Mouse (Mus musculus): Measurements from ENCODE around the gene Olfr1412.

Gene Olfr1412

DNA sequence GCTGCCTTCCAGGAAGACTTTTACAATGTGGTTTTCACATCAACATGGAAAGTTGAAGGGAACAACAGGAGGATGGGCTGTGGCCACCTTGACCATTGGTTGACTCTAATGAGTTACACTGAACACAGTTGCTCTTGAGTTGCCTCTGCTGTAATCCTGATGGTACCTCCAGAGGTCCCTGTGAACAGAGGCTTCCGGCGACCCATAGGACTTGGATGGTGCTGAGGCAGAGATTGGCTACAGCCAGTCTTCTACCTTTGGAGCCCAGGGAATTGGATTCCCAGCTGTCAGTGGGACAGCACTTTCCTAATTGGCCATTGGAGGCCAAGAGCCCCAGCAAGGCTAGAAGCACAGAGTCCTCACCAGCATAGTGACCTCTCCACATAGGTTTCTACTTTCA, at the start of gene Olfr1412:
TSS of gene Olfr1412 (plus strand) at position 301 of the 400 bp plus-strand sequence.
- no peak for DNase-seq

DNA sequence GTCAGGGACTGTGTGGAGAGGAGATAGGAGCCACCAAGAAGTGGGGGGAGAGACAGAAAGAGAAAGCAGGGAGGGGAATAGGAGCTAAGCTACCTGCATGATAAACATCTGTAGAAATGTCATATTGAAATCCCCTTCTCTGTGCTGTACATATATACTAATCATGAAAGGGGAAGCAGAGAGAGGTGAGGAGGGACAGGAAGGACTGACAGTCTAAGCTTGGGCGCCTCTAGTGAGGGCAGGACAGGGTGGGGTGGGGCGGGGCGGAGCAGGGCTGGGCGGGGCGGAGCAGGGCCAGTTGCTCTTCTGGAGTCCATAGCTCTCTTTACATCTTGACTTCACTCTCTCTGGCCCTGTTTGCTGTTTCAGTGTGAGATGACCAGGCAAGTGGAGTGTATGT, 48.6 kb upstream of the Olfr1412 start:
- no peak for DNase-seq

DNA sequence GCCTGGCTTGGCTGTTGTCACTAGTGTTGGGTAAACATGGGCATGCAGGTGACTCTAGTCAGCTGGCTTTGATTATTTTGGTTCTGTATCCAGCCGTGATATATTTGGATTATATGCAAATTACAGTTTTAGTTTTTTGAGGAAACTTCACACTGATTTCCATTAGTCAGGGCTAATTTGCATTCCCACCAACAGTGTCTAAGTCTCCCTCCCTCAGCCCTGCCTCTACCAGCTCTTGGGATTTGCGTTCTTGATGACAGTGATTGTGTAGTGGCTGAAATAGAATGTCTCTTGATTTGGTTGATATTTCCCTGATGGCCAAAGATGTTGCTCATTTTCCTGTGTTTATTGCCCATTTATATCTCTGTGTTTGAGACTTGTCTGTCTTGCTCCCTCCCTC, 46.5 kb upstream of the Olfr1412 start:
- no peak for DNase-seq

DNA sequence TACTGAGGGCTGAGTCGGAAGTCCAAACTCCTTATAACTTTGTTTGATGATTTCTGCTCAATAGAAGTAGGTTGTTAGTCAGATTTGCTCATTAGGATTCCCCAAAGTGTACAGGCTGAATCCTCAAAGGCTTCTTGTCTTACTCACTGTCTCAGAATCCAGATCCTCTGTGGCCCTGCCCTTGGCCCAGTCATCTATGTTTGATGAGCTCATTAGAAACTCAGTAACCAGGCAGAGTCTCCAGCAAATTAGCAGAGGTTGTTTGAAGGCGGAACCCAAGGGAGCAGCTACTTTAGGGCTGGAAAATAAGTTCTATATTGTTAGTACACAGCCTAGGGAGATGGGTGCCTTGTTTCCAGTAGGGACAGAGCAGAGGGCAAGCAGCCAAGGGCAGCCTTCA, 39.6 kb upstream of the Olfr1412 start:
- no peak for DNase-seq

DNA sequence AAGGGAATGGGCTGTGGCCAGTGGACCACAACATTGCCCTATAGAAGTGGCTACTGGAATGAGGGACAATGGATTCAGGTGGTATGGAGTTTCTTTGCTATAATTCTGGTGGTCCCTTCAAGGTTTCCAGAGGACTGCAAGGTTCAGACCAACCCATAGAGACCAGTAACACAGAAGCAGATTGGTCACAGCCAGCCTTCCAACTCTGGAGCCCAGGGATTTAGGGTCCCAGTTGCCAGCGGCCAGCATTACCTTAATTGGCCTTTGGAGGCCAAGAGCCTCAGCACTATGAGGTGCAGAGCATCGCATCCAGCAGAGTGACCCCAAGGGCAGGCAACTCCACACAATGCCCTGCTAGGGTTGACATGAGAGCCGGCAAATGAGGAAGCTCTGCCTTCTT, 14.6 kb upstream of the Olfr1412 start, which contains the start of gene Olfr1413:
TSS of gene Olfr1413 (plus strand) at position 301 of the 400 bp plus-strand sequence.
- DNase-seq = no peak

DNA sequence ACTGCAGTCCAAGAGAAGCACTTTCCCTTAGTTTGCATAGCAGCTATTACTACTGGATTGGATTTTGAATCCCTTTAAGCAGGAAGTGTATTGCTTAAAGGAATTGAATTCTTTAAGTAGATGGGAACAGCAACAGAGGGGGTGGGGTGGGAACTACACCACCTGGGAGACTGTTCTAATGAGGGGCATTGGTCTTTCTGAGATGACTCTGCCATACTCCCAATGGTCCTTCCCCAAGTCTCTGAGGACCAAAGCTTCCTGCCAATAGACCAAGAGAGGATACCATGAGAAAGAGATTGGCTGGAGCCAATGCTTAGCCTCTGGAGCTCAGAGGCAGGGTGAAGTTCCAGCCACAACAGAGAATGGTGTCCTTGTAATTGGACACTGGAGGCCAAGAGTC, 8.5 kb downstream of the Olfr1412 start, which contains the start of gene Olfr1411:
TSS of gene Olfr1411 (plus strand) at position 301 of the 400 bp plus-strand sequence.
- DNase-seq = no peak

DNA sequence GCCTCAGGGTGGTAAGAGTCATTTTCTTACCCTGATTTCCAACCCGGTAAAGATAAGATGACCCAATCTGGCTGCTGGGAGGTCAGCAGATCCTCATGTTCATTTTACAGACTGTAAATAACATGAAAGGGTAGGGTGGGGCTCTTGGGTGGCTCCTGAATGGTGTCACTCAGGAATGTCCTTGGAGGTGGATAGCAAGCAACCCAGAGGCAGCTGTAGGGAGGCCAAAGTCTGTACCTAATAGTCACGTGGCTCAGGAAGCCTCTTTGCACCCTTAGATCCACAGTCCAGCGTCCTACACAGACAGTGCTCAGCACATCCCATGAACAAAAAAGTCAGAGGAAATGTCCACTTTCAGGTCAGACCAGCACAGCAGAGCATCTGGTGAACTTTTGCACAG, 10.4 kb downstream of the Olfr1412 start:
- no peak for DNase-seq

DNA sequence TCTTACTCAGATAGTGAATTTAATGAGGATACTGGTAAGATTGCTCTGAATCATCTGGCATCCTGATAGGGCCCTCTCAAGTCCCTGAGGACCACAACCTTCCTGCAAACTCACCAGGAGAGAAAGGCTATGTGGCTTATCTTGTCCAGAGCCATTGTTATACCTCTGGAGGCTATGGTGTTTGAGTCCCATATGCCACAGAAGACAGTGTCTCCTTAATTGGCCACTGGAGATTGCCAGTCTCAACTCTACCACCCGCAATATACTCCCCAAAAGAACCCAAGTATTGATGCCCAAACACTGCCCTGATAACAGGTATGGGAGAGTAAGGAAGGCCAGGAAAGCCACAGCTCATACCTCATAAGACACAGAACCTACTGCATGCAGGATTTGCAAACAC, 19.9 kb downstream of the Olfr1412 start, which contains the start of gene Olfr1410:
TSS of gene Olfr1410 (plus strand) at position 301 of the 400 bp plus-strand sequence.
- DNase-seq = no peak

DNA sequence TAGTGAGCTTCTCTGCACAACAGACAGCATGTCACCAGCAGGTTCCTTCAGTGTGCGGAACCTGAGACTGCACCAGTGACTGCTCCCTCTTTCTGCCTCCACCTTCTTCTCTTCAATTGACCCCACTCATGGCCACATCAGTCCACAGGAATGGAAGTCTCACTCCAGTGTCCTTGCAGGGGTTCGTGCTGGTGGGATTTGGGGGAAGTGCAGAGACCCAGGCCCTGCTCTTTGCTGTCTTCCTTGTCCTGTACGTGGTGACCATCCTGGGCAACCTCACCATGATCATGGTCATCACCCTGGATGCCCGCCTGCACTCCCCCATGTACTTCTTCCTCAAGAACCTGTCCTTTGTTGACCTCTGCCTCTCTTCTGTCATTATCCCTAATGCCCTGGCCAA, 22.1 kb downstream of the Olfr1412 start:
- no peak for DNase-seq

DNA sequence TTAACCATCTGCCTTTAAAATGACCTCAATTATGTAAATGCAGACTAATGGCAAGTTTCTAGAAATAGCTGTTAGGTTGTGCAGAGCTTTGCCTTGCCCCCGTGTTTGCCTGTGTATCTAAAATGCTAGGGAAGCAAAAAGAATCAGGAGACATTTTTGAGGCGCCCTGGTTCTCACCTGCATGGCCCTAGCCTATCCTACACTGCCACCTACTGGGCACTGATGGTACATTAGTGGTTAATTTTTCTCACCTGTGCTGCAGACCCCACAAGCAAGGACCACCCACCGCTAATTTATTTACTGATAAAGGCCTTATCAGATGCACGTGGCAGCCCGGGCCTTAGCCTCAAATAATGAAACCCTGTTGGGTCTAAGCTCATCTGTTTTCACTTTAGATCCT, 25.4 kb downstream of the Olfr1412 start:
- DNase-seq = peak; percentile 66

DNA sequence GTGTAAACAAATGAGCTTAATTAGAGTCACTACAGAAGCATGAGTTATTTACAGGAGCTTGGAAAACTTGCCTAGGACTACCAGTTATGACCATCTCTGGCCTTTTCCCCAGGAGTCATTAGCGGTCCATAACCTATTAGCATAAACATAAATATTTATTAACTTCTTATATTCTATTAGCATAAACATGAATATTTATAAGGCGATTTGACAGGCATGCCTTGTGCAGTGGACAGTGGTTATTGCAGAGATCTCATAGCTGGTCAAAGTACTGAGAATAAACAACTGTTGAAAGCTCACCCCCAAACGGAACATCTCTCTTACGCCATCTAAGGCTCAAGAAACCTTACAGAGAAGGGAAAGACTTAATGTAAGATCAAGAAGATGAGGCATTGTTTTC, 27.6 kb downstream of the Olfr1412 start:
- no peak for DNase-seq

DNA sequence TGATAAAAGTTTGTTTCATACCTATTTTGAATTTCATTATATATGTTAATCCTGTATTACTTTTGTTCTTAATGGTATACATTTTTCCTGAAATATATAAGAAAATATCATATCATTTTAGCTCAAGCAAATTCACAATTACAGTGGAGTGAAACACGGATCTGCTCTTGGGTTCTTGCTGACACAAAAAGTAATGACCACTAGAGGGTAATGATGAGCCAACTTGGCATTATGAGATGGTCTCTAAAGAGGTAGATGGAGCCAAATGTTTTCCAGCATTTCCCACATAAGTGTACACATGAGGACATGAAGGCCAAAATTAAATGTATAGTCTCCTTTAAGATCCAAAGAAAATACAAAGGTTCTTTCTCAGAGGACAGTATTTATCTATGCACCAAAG, 28.9 kb downstream of the Olfr1412 start:
- no peak for DNase-seq

DNA sequence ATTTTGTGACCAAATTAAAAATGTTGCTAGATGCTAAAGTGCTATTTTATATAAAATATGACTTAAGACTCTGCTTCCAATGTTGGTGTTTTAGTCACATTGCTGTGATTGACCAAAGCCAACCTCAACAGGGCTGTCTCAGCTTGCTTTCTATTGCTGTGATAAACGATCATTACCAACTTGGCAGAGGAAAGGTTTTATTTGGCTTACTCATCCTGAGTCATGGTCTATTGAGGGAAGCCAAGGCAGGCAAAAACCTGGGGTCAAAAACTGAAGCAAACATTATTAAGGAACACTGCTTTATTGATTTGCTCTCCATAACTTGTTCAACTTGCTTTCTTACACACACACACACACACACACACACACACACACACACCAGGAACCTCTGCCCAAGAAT, 30.5 kb downstream of the Olfr1412 start:
- DNase-seq = no peak

DNA sequence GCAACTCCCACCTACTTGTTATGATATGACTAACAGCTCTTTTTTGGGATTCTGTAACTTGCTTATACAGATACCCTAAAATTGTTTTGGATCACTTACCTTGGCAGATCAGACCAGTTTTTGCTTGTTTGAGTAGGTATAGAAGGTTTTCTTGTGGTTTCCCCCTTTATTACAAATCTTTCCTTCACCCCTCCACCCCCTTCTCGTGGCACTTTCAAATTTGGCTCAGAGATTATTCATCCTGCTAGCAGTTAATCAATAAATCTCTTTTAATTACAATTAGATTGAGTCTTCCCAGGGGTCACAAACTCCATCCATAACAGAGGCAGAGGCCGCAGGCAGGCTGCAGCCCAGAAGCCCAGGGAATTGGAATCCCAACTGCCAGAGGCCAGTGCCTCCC, 31.9 kb downstream of the Olfr1412 start, which contains the start of gene Olfr12:
TSS of gene Olfr12 (plus strand) at position 301 of the 400 bp plus-strand sequence.
- no peak for DNase-seq

DNA sequence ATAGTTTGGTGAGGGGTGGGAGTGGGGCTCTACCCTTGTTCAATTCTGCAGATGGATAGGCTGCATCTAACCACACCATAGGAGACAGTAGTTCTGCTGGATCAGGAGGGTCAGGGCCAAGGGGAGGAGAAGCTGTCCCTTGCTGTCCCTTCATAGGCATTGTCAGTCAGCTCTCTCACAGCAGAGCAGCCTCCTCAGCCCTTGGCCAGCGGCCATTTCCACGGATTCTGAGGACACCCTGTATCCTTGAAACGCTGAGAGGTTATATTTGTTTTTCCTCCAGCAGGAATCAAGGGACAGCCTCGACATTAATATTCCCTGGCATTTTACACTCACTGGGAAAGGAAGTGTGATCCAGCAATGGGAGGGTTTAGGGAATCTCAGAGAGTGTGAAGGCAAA, 32.8 kb downstream of the Olfr1412 start:
- no peak for DNase-seq

DNA sequence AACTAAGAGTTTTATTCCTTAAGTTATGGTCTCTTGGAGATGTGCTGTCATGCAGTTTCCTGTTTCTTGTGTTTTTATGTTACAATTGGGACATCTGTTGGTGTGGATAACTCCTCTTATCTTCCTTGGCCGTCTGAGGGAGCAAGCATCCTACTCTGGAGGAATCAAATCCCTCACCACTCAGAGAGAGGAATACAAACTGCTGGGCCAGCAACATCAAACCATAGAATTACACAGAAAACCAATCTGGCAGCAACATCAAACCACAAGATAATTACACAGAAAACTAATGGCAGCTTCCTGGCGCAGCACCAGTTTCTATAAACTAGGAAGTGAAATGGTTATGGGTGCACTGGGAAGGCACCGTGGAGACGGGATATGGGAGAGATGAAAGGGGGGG, 42.6 kb downstream of the Olfr1412 start:
- no peak for DNase-seq

DNA sequence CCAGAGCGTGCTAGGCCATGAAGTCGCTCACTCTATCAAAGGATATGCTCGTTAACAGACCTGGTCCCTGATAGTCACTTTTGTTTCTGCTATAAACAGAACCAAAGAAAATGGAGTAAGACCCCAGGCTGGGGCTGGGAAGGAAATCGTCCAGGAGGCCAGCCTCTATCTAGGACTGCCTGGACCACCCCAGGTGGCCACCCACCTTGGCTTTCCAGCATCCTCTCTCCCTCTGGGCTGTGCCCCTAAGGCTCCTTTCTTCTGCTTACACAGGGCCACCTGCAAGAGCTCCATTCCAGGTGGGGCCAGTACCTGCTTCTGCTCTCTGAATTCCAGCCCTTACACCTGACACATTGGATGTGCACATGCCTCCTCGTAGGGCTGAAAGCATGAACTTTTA, 46.6 kb downstream of the Olfr1412 start:
- no peak for DNase-seq

DNA sequence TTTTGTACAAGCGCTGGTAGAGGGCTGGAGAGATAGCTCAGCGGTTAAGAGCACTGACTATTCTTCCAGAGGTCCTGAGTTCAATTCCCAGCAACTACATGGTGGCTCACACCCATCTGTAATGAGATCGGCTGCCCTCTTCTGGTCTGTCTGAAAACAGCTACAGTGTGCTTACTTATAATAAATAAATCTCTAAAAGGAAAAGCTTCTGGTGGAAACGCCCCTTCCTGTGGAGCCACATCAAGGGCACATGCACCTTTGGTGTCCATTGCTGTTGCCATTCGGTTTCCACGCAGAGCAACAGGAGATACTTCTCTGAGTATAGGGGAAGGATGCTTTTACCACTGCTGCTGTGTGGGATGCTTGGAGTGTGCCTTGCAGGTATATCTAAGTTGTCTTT, 47.4 kb downstream of the Olfr1412 start:
- no peak for DNase-seq

DNA sequence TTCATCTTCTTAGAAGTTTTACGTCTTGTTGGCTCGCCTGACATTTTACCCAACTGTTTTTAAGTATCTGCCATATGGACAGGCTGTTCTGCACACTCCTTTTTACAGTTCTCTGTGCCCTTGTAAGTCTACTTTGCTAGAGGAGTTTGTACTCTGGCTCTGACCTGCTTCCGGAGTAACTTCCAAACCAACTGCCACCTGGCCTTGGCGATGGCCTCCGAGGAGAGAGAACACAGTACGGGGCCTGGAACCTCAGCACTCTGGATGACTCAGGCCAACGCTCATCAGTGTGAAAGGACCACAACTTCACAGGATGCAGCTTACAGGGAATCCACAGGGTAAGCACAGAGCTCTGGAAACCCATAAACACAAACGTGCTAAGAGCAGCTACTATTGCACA, 48.1 kb downstream of the Olfr1412 start:
- DNase-seq = no peak

DNA sequence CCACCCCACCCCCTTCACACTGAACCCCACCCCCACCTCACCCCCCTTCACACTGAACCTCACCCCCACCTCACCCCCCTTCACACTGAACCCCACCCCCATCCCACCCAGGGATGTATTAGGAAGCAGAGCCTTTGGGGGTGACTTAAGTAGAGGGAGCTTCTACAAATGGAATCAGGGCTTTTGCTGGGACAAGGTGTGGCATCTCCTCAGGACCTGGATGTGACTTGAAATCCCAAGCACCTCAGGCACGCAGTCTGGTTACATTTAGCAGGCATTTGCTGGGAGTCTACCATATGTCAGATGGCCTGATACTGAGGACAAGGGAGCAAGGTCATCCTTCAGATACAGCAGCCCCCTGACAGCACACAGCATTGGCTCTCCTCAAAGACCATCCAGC, 49.0 kb downstream of the Olfr1412 start:
- DNase-seq = no peak

DNA sequence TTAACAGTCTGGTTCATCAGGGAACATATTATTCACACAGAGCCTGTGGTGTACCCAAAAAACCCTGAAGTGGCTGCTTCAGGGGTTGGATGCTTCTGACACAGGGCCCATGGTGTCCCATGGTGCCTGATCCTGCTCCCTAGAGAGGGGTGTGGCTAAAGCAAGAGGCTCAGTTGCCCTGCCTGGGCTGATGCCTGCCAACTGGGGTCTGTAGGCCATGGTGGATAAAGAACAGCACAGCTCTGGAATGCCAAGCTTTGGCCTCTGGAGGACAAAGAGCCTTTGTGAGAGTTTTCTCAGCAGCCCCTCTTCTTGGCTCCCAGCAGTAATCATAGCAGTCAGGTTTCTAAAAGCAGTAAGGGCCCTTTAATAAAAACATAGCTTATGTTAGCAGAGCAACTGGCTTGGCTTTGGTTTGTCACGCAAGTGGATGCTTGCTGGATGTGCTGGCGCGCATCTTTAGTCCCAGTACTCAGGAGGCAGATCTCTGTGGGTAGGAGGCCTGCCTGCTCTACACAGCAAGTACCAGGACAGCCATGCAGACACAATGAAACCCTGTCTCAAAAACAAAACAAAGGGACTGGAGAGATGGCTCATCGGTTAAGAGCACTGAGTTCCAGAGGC, 49.5 kb downstream of the Olfr1412 start:
- no peak for DNase-seq

DNA sequence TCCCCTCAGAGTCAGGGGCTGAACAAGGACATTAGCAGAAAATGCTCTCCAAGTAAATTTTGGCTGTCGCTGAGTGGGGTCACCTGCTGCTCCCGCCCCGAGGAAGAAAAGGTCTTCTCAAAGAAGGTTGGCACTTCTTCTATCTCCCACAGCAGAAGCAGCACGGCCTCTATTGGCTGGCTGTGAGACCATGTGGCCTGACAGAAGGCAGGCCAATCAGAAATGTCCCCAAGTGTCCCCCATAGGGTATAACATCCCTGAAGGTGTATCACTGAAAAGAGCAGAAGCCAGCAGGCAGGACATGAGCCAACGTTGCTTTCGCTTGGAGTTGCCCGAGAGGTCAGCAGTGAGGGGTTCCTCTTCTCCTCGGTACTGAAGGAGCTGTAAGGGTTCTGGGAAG, 50.4 kb downstream of the Olfr1412 start:
- DNase-seq = no peak

DNA sequence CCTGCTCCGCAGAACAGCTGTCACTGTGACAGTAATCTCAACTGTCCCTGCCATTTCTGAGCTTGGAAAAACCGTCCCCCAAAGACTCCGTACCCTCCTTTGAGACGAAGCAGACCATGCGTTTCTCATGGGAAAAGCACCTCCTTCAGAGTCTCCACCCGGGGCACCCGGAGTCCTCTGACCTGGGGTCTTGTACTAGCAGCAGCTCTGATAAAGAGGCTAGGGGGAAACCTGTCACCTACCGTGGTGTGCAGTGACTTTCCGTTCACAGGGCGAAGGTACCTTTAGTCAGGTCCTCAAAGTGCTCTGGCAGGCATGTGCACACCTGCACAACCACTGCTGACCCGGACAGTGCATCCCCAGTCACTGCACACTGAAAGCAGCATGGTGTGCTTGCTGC, 51.1 kb downstream of the Olfr1412 start:
- DNase-seq = no peak

DNA sequence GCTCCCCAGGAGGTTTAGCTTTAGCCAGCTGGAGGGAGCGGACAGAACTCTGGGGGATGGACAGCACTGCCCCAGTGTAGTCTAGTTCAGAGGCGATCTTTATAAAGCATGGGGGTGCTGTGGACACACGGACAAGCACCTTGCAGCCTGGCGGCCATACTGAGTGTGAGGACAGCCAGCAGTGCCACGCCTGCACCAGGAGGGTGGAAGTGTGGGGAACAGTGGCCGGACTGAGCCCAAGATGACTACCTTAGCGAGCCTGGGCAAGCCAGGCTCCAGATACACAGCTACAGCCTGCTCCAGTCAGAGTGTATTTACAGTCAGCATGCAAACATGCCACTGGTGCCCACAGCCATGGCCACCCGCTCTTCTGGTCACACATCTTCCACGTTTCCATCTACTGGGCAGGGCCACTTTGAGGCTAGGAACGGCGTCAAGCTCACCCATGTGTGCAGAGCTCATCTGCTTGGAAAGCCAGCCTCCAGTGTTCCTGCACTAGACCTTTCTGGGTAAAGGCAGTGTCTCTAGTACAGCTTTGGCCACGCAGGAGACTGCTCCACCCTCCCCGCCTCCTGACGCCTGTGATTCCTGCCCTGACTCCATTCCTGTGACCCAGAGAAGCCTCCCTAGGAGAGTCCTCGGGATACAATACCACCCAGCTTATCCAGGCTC, 52.1 kb downstream of the Olfr1412 start:
- no peak for DNase-seq

DNA sequence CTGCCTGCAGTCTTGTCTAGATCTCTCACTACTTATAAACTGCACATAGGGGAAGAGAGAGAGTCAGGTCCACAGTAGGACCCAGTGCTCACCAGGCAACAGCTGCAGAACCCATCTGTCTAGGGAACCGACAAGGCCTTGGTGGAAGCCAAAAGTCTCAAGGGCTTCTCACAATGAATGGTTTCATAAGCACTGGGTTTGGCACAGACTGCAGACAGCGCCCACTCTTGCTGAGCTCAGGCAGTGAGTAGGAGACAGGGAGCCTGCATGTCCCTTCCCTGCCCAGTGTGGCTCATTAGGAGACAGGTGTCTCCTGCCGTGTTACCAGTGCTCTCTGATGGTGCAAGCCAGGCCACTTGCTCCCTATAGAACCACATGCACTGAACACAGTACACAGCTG, 52.6 kb downstream of the Olfr1412 start:
- no peak for DNase-seq

Data from lung, postnatal 14 days (tissue).